Comparison of ENCODE assay signal across 14 mouse cellular contexts in the genomic region with DNA sequence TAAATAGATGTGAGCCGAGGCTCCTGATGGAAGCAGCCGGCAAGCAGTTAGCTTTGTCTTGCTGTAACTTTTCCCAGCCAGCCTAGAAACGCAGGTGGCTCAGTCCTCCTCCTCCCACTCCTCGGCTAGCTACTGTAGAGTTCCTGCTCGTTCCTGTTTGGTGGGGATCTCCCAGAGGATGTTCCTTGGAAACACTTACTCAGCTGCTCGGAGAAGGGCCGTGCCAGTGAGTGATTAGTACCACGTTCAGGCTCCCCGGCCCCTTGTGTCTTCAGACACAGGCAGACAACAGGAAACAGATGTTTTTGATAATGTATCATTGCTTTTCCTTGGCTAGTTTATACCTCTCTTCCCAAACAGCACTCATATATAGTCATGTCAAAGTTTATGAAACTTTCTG. TPM values are rescaled to one million over a fixed set of nuclear protein-coding genes. Genes with fewer than 3 reads are reported as not detected.
DNase-seq lines count a peak whose midpoint lies in the region; ATAC-seq and TF ChIP-seq lines count a peak whose summit lies in the region.
"Had no signal": no experiment of that assay in that cellular context is flagged by ENCODE, and none has a peak within 500 bp of the region (broad histone marks: within the 10 kb centered on the region; RNA-seq: fewer than 3 reads in every experiment).

No protein-coding gene starts in this region.

- ATAC-seq in kidney, postnatal 0 days (replicated peaks; ENCODE audit: low FRiP score, low read depth), result peak; percentile 51; the same call in 1 of the 2 replicates
- ATAC-seq in liver, embryonic 12.5 days, result 0 out of 2 replicates have a peak, but pooled peaks have one; percentile 35
- ATAC-seq: Patski had no signal

- peak; percentile 27 for DNase-seq in gastrocnemius, postnatal 14 days
- no peak for DNase-seq in gastrocnemius, postnatal 10 days
- DNase-seq in kidney, postnatal 0 days (ENCODE audit: low spot score), result peak; percentile 57
- DNase-seq in kidney, adult 2 months, result no peak
- no peak for DNase-seq in spleen, adult 18-20 months
- DNase-seq in left cerebral cortex, adult 11 months (ENCODE audit: low spot score), result no peak
- DNase-seq: cerebellum, adult 9-10 months; left cerebral cortex, postnatal 4 days; thymus, adult 18-20 months had no signal

- intact Hi-C loops in gastrocnemius, postnatal 14 days (cut with DNase I; ENCODE audit: low total_unique reads), result no loop called here

- no peak overlapping the region for H3K4me2 ChIP-seq in kidney, postnatal 0 days (ENCODE audit: low read length)
- H3K4me2 ChIP-seq in liver, embryonic 12.5 days, result no peak overlapping the region
- H3K4me2 ChIP-seq: hindbrain, embryonic 15.5 days had no signal

- H3K4me1 ChIP-seq in kidney, postnatal 0 days (replicated peaks; ENCODE audit: insufficient read depth, low read length), result no peaks in the 10 kb centered on the region
- no peaks in the 10 kb centered on the region; the same call in 1 of the 2 replicates for H3K4me1 ChIP-seq in kidney, adult 2 months (ENCODE audit: control insufficient read depth, insufficient read depth, low read length)
- H3K4me1 ChIP-seq in brown adipose tissue, adult 24 weeks (ENCODE audit: control insufficient read depth, insufficient read depth, insufficient read length, low read length), result no peaks in the 10 kb centered on the region
- H3K4me1 ChIP-seq in liver, embryonic 12.5 days, result peaks cover 15% of the 10 kb centered on the region

- 33% methylated on average over 9 of the region's 9 CpGs for WGBS in kidney, postnatal 0 days
- 27% methylated on average over 9 of the region's 9 CpGs for WGBS in kidney, adult 2 months
- WGBS in liver, embryonic 12.5 days (ENCODE audit: insufficient replicate concordance), result 36% methylated on average over 9 of the region's 9 CpGs

- TF ChIP-seq POLR2A in kidney, adult 2 months (IDR thresholded peaks at IDR 0.05; ENCODE audit: low read depth, low read length), result no peak

- no peaks in the 10 kb centered on the region for H3K27me3 ChIP-seq in kidney, postnatal 0 days (ENCODE audit: insufficient read depth, low read length)
- H3K27me3 ChIP-seq in kidney, adult 2 months (replicated peaks; ENCODE audit: control insufficient read depth, insufficient read depth, low read length), result no peaks in the 10 kb centered on the region
- no peaks in the 10 kb centered on the region for H3K27me3 ChIP-seq in liver, embryonic 12.5 days (replicated peaks)
- H3K27me3 ChIP-seq: hindbrain, embryonic 15.5 days; Patski had no signal

- H3K9ac ChIP-seq in kidney, postnatal 0 days (ENCODE audit: low read depth, low read length), result no peak overlapping the region
- H3K9ac ChIP-seq in liver, embryonic 12.5 days, result no peak overlapping the region
- H3K9ac ChIP-seq: hindbrain, embryonic 15.5 days had no signal

- no peak overlapping the region for H3K4me3 ChIP-seq in kidney, postnatal 0 days (replicated peaks; ENCODE audit: low read depth, low read length)
- H3K4me3 ChIP-seq in kidney, adult 2 months (ENCODE audit: insufficient read depth, low read depth, low read length), result no peak overlapping the region
- H3K4me3 ChIP-seq in brown adipose tissue, adult 24 weeks (ENCODE audit: insufficient read depth, low read depth, low read length), result no peak overlapping the region
- no peak overlapping the region for H3K4me3 ChIP-seq in liver, embryonic 12.5 days
- H3K4me3 ChIP-seq: hindbrain, embryonic 15.5 days; myocyte had no signal

- H3K27ac ChIP-seq in kidney, postnatal 0 days, result peak overlapping the region; percentile 64
- H3K27ac ChIP-seq in kidney, adult 2 months (ENCODE audit: insufficient read depth, low read depth, low read length), result no peak overlapping the region
- H3K27ac ChIP-seq in brown adipose tissue, adult 24 weeks (replicated peaks; ENCODE audit: low read depth, low read length), result peak overlapping the region; percentile 30
- peak overlapping the region; percentile 55 for H3K27ac ChIP-seq in liver, embryonic 12.5 days
- H3K27ac ChIP-seq: hindbrain, embryonic 15.5 days had no signal

- TF ChIP-seq CTCF in kidney, postnatal 0 days (IDR thresholded peaks at IDR 0.05; ENCODE audit: low read depth), result no peak
- TF ChIP-seq CTCF in kidney, adult 2 months (conservative IDR thresholded peaks at IDR 0.05; ENCODE audit: insufficient read depth, insufficient read length, low read depth, low read length), result no peak

- no peaks in the 10 kb centered on the region for H3K9me3 ChIP-seq in kidney, postnatal 0 days (replicated peaks; ENCODE audit: low read length)
- H3K9me3 ChIP-seq in liver, embryonic 12.5 days (replicated peaks), result 0 out of 2 replicates have a peak, but pooled peaks cover 4% of the 10 kb centered on the region
- H3K9me3 ChIP-seq: hindbrain, embryonic 15.5 days had no signal

- peaks cover 43% of the 10 kb centered on the region for H3K36me3 ChIP-seq in kidney, postnatal 0 days (ENCODE audit: insufficient read depth, low read length)
- peaks cover 2% of the 10 kb centered on the region; the same call in 1 of the 2 replicates for H3K36me3 ChIP-seq in kidney, adult 2 months (ENCODE audit: control insufficient read depth, insufficient read depth, low read length)
- peaks cover 88% of the 10 kb centered on the region for H3K36me3 ChIP-seq in liver, embryonic 12.5 days

RNA-seq across cellular contexts. Expression of gene Cep95, which starts 6.6 kb away (rescaled TPM):
- total RNA-seq in gastrocnemius, postnatal 14 days (2021), result 1 to 10 TPM; 4.9 to 5.0 TPM
- 1 to 10 TPM; 5.5 to 8.7 TPM for total RNA-seq in gastrocnemius, postnatal 10 days (2021)
- polyA plus RNA-seq in kidney, postnatal 0 days (2015; fragmentation: Nextera tagmentation; extraction: Ambion mirVana), result 12.7 and 13.8 TPM in 2 replicates
- polyA plus RNA-seq in kidney, adult 2 months (2012; rRNA removed), result 2.2 and 3.6 TPM in 2 replicates
- polyA plus RNA-seq in brown adipose tissue, adult 24 weeks (2012; ENCODE audit: insufficient read depth, insufficient read length, missing spikeins), result 3.4 and 13.9 TPM in 2 replicates
- 12.6 and 12.7 TPM in 2 replicates for polyA plus RNA-seq in liver, embryonic 12.5 days (2016; fragmentation: Nextera tagmentation; extraction: Ambion mirVana)

RNA-seq across cellular contexts. Expression of gene Ddx5, which starts 6.7 kb away (rescaled TPM):
- total RNA-seq in gastrocnemius, postnatal 14 days (2021), result 100 to 1,000 TPM; 203 to 252 TPM
- total RNA-seq in gastrocnemius, postnatal 10 days (2021), result 100 to 1,000 TPM; 281 to 345 TPM
- polyA plus RNA-seq in kidney, postnatal 0 days (2015; fragmentation: Nextera tagmentation; extraction: Ambion mirVana), result 297 and 309 TPM in 2 replicates
- 253 and 261 TPM in 2 replicates for polyA plus RNA-seq in kidney, adult 2 months (2012; rRNA removed)
- polyA plus RNA-seq in brown adipose tissue, adult 24 weeks (2012; ENCODE audit: insufficient read depth, insufficient read length, missing spikeins), result 337 and 404 TPM in 2 replicates
- 174 and 177 TPM in 2 replicates for polyA plus RNA-seq in liver, embryonic 12.5 days (2016; fragmentation: Nextera tagmentation; extraction: Ambion mirVana)

RNA-seq across cellular contexts. Expression of gene Polg2, which starts 16.3 kb away (rescaled TPM):
- total RNA-seq in gastrocnemius, postnatal 14 days (2021), result 1 to 10 TPM; 3.1 to 3.5 TPM
- 1 to 10 TPM; 4.9 to 5.2 TPM for total RNA-seq in gastrocnemius, postnatal 10 days (2021)
- 11.1 and 11.9 TPM in 2 replicates for polyA plus RNA-seq in kidney, postnatal 0 days (2015; fragmentation: Nextera tagmentation; extraction: Ambion mirVana)
- polyA plus RNA-seq in kidney, adult 2 months (2012; rRNA removed), result 6.3 and 7.2 TPM in 2 replicates
- polyA plus RNA-seq in brown adipose tissue, adult 24 weeks (2012; ENCODE audit: insufficient read depth, insufficient read length, missing spikeins), result 4.6 and 5.1 TPM in 2 replicates
- polyA plus RNA-seq in liver, embryonic 12.5 days (2016; fragmentation: Nextera tagmentation; extraction: Ambion mirVana), result 7.0 and 7.3 TPM in 2 replicates

RNA-seq across cellular contexts. Expression of gene Milr1, which starts 44.7 kb away (rescaled TPM):
- total RNA-seq in gastrocnemius, postnatal 14 days (2021), result under 1 TPM; 0.55 to 0.84 TPM
- 1 to 10 TPM; 1.0 to 1.2 TPM for total RNA-seq in gastrocnemius, postnatal 10 days (2021)
- polyA plus RNA-seq in kidney, postnatal 0 days (2015; fragmentation: Nextera tagmentation; extraction: Ambion mirVana), result 0.78 and 0.89 TPM in 2 replicates
- polyA plus RNA-seq in kidney, adult 2 months (2012; rRNA removed), result 0.27 and 0.66 TPM in 2 replicates
- polyA plus RNA-seq in brown adipose tissue, adult 24 weeks (2012; ENCODE audit: insufficient read depth, insufficient read length, missing spikeins), result 0.95 TPM in 1 of 2 replicates, not detected in the other
- 2.2 and 2.7 TPM in 2 replicates for polyA plus RNA-seq in liver, embryonic 12.5 days (2016; fragmentation: Nextera tagmentation; extraction: Ambion mirVana)

RNA-seq across cellular contexts. Expression of gene Pecam1, which starts 45.3 kb away (rescaled TPM):
- total RNA-seq in gastrocnemius, postnatal 14 days (2021), result 10 to 100 TPM; 92.5 to 98.5 TPM
- 100 to 1,000 TPM; 104 to 118 TPM for total RNA-seq in gastrocnemius, postnatal 10 days (2021)
- 54.1 and 55.0 TPM in 2 replicates for polyA plus RNA-seq in kidney, postnatal 0 days (2015; fragmentation: Nextera tagmentation; extraction: Ambion mirVana)
- polyA plus RNA-seq in kidney, adult 2 months (2012; rRNA removed), result 56.8 and 60.4 TPM in 2 replicates
- 31.7 and 54.7 TPM in 2 replicates for polyA plus RNA-seq in brown adipose tissue, adult 24 weeks (2012; ENCODE audit: insufficient read depth, insufficient read length, missing spikeins)
- 10.7 and 12.3 TPM in 2 replicates for polyA plus RNA-seq in liver, embryonic 12.5 days (2016; fragmentation: Nextera tagmentation; extraction: Ambion mirVana)

Comparison
In these comparisons a context has a peak if more than half of its experiments do, and no peak if none do; other contexts are left out.
1. DNase-seq: peak in gastrocnemius, postnatal 14 days (single experiment) and kidney, postnatal 0 days (single experiment); none in gastrocnemius, postnatal 10 days (single experiment), kidney, adult 2 months (single experiment), spleen, adult 18-20 months (0 of 2) and left cerebral cortex, adult 11 months (single experiment).